Mouse (Mus musculus) adrenal gland, adult 8-10 months (tissue): ENCODE results near the gene Smox. TPM values are rescaled to one million over a fixed set of nuclear protein-coding genes. Genes with fewer than 3 reads are reported as not detected.

Experiments
- DNase-seq: peaks from one replicate; pipeline ENCODE4 v3.0.0; 2022
- total RNA-seq, 4 experiments: library from RNA; stranded (reverse); gene quantifications; 2 replicates each; pipeline ENCODE4 v1.2.4; 2022

Gene Smox
- total RNA-seq, 4 experiments from 2014 or later, result 22.9 to 53.4 (median 33.3) TPM

DNA sequence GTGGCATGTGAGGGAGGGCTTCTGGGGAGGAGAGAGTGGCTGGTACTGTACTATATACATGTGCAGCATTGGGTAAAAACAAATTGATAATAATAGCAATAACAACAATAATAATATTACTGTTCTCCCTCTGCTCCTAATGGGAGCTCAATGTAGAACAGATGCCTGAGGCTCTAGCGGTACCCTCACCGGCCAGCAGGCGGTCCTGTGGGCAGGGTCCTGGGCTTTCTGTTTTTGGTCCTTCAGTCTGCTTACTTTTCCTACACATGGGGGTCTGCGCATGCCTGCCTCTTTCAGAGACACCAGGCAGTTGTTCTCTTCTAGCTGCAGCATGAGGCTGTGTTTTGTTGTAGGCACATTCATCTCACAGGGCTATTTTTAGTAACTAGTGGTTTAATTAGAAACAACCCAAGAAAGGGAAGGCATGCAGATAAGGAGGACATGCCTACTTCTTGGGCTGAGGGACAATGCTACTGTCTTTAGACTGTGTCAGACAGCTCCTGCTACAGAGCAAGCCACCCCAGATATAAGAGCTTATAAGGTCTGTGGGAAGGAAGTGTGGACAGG is 22.8 kb downstream of the Smox start:
- no peak for DNase-seq

DNA sequence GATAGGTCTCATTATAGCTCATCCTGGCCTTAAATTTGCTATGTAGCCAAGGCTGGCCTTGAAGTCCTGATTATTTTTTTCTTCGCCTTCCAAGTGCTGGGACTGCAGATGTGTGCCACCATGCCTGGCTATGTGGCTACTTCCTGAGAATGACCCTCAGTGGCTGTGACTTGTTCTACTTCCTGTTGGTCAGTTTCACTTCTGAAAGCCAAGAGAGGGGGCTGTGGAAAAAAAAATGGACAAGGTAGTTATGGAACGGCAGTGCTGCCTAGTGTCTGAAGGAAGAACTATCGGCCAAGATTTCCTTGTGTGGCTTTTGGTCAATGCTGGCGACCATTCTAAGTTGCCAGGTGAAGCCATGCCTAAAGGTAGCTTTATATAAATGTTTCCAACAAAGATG is 26.3 kb downstream of the Smox start:
- no peak for DNase-seq

DNA sequence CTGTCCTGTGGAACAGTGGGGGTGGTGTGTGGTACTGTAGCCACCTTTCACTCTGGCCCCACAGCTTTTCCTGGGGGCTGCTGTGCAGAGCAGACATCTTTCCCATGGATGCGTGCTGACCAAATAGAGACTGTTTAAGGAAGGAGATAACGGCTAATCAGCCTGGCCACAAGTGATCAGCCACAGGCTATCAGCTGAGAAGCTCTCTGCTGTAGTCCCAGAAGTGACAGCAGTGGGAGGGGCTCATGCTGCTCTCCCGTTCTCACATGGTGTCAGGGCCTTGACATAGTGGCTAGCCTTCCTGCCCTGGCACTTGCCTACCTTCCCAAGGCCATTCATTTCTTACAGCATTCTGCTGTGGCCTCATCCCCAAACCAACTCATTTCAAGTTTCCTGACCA is 27.5 kb downstream of the Smox start:
- no peak for DNase-seq

DNA sequence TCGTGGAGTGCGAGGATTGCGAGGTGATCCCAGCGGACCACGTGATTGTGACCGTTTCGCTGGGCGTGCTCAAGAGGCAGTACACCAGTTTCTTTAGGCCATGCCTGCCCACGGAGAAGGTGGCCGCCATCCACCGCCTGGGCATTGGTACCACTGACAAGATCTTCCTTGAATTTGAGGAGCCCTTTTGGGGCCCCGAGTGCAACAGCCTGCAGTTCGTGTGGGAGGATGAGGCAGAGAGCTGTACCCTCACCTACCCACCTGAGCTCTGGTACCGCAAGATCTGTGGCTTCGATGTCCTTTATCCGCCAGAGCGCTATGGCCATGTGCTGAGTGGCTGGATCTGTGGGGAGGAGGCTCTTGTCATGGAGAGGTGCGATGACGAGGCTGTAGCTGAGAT is 29.4 kb downstream of the Smox start:
- no peak for DNase-seq

DNA sequence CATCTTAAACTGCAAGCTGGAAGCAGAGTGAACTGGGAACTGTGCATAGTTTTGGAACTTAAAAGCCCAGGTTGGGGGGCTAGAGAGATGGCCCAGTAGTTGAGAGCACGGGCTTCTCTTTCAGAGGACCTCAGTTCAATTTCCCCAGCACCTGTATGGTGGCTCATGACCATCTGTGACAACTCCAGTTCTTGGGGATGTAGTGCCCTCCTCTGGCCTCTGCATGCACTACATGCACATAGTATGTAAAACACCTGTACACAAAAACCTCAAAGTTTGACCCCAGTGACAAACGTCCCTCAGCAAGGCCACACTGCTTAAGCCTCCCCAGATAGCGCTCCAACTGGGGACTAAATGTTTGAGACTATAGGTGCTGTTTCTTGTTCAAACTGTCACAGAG is 35.8 kb downstream of the Smox start:
- no peak for DNase-seq

DNA sequence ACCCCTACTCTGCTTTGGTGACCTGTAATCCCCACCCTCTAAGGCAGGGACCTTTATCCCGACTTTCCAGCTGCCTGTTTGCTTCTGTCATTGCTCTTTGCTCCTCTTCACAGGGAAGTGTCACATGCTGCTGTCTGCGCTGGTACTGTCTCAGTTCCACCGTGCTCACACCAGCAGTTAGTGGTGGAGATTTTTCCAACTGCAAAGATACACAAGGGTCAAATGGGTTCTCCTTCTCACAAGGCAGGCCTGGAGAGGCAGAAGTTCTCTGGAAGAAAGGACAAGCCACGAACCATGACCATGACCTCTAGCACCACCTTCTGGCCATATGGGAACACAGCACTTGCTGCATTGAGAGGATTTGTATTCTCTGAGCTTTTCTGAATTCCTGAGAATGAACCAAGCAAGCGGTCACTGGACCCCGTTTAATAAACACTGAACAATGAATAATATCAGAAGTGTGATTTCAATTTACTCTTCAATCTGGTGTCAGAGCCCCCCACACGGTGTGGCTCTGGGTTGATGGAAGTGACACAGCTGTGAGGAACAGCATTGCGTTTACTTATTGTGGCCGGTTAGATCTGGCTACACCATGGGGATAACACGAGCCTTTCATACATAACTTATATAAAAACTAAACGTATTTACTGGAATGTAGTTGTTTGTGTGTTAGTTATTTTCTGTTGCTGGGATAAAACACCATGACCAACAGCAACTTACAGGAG is 38.8 kb downstream of the Smox start:
- no peak for DNase-seq

DNA sequence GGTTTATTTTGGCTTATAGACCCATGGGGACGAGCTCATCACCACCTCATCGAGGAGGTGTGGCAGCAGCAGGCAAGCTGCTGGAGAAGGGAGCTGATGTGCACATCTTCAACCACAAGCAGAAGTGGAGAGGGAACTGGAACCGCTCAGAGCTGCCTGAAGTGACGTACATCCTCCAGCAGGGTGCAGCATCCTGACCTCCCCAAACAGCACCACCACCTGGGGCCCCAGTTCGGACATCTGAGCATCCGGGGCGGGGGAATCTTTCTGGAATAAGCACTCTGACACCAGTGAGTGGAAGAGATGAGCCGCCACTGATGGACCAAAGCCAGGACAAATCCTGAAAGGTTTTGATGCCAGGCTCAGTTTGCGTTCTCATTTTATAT is 39.3 kb downstream of the Smox start:
- DNase-seq, result no peak

DNA sequence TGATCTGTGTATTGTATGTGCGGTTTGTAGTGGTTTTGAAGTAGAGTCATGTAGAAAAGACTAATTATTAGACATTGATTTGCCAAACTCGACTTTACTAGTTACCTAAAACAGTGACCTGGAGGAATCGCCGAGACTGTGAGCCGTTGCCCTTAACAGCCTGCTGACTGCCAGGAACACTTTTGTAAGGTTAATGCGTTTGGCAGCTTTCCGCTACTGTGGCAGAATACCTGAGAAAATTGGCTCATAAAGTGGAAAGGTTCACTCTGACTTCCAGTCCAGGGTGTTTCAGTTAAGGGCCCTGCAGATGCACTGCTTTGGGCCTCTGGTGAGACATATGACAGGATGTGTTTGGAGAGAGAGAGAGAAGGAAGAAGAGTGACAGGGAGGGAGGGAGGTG is 40.0 kb downstream of the Smox start:
- no peak for DNase-seq

DNA sequence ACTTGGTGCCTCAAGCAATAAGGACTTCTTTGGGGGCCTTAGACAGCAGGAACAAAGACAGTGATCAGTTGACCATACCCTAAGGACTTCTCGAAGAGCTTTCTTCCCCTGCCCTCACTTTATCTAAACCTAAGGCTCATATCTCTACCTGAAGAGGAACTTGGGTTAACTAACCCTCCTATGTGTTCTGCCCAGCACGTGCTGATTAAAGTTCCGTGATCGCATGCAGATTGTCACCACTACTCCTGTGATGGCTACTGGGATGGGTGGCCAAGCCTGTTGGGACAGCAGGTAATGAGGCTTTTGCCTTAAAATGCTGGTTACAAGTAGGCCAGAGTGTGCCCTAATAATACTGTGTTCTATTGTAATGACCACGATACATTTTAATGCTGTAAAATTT is 43.9 kb downstream of the Smox start:
- DNase-seq, result no peak

DNA sequence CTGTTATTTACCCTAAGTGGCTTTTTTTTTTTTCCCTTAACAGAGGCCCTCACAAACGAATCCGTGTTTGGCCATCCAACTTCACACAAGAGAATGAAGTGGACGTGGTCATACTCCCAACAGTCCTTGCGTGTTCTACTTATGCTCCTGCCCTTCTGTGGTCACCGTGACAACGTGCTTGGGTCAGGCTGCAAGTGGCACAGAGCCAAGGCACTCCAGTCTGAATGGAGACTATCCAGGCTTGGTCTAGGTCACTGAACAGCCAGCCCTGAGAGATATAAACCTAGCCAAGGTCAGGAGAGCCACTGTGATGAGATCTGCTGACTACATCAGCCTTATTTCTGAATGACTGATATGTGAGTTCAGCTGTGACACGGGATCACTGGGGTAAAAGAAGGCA is 47.0 kb downstream of the Smox start:
- peak; percentile 88 for DNase-seq

DNA sequence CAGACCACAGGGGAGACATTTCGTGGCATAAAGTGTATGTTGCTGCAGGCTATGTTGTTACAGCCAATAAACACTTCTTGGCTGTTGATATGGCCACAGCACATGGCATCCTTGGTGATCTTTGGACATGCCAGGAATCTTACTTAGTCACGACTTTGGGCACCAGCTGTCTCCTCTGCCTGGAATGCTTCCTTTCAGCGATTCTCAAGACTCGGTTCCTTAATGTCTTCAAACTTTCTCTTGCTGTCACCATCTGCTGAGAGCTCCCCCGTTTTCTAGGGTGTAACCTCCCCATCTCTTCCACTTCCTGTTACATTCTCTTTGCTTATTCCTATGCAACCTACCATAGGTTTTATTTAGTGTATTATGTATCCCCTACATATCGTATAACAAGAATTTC is 48.5 kb downstream of the Smox start:
- no peak for DNase-seq

DNA sequence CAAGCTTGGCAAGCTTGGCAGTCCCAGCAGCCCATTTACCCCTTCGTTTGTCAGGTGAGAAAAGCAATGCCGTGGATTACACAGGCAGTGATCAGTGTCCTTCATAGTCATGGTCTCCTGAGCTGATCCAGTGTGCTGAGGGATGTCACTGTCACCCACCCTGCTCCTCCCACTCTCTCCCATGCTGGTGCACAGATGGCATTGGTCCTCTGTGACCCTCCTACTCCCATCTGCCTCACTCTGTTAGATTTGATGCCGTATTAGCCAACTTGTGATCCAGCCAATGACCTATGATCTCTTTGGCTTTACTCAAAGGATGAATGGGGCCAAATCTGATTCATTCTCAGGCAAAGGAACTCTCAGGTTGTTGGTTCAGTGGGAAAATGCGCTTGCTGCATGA is 50.4 kb downstream of the Smox start:
- DNase-seq, result no peak

DNA sequence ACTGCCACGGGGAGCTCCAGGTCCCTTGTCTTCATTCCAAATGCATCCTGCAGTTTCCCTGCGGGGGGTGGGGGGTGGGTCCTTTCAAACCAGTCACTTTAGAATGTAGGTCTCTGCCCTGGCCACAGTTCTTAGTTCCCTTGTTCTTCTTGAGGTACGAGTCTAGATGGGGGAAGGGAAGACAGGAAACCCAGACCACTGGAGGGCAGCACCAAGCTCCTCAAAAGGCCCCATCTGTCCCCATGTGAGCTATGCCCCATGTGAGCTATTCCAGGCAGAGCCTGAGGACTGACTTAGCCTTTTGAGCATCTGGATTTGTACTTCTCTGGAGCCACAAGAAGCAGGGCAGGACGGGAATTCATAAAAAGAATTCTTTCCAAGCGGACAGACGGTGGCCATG is 51.2 kb downstream of the Smox start:
- no peak for DNase-seq

DNA sequence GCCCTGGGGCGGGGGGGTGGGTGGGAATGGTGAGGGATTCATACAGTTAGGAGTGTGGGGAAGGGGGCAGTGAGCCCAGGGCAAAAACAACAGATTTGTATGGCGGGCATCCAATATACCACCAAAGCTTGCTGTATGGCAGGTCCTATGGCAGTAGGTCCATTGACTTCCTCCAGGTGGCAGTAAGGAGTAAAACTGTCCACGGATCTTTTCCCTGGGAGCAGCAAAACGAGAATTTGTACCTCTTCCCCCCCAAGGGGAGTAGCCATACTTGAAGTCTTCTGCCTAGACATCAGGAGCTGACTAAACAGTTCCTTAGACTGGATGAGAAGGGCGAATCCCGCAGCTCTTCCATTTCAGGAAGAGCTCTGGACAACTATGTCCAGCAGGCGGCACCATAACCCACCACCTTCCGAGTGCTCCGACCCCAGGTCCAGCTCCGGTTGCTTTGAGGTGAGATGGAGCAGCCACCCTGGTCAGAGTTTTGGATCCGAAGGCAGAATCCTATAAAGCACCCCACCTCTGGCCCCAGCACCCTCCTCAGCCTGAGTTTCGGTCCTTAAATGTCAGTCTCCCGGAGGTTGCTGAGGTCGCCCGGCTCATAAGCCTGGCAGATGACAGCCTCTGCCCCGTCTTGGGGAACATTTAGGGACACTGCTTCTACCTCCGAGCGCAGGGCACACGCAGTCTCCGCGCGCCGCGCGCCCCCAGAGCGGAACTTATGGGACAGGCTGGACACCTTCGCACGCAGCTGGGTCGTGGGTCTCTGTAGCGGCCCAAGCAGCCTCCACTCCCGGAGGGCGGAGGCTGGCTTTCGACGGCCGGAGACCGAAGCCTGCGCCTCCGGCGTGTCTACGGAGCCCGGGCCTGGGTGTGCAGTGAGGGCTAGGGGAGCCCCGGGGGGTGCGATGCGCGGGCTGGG is 54.4 kb downstream of the Smox start:
- no peak for DNase-seq

DNA sequence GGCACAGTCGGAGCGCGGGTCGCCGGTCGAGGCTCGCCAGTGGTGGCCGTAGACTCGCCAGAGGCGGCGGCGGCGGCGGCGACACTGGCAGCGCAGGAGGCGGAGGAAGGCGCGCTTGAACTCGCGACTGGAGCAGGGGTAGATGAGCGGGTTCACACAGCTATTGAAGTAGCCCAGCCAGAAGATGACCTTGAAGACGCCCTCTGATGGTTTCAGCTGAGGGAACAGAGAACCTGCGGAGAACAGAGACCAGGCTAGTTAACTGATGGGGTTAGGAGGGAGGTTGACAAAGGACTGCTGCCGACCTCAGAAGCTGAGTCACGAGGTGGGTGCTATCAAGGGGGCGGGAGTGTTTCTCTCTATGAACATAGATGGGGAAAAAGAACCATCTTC is 55.0 kb downstream of the Smox start:
- DNase-seq, result no peak

DNA sequence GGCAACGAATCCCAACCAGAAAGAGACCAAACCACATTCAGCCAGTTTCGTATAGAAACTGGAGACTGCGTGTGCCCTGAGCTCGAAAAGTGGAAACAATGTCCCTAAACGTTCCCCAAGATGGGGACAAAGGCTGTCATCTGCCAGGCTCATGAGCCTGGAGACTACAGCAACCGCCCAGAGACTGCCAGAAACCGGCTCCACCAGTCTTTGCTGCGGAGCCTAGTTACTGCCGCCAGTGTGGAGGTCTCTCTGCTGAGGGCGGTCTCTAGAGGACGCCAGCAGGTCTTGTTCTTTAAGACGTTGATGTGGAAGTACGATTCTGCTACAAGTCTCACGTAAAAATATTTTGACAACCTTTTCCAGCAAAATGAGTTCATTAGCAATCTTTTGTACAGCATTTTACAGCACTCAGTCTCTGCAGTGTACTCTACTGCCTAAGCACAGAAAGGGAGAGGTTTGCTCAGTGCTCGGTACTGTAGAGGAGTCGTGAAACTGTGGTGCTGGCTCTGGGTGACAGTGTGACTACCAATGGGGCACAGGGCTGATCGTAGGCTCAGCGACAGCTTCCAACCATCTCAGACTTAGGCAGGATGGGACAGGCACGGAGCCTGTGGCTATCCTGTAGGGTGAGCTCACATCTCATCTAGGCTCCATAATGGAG is 55.6 kb downstream of the Smox start:
- DNase-seq, result no peak

DNA sequence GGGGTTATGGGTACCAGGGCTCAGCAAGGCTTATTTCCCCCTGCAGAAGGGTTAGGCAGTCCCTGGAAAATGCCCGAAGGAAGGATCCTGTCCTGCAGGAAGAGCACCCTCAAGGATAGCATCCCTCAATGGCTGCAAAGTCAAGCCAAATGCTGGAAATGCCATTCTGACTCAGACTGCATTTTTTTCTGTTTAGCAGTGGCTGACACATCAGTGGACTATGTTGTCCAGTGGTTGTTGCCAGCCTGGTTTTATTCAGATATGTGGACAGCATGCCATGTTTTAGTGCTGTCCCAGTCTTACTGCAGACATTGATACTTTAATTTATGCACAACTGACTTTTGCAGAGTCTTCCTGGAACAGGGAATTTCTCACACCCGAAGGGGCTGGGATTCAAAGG is 57.0 kb downstream of the Smox start:
- peak; percentile 50 for DNase-seq

DNA sequence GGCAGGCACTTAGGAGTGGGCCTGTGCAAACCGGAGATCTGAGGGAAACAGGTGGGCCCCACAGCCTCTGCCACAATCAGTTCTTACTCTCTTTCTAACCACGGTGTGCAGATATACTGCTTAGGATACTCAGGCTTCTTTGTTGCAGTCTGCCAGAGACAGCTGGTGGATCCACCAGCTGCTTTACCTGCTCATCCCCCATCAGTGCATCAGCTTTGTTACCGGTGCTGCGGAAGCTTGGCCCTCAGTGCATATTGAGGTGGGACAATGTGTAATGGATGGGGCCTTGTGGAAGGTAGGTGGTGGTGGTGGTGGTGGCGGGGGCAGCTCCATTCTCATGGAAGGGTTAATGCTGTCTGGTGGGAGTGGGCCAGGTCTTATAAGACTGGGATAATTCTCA is 57.8 kb downstream of the Smox start:
- DNase-seq, result no peak

DNA sequence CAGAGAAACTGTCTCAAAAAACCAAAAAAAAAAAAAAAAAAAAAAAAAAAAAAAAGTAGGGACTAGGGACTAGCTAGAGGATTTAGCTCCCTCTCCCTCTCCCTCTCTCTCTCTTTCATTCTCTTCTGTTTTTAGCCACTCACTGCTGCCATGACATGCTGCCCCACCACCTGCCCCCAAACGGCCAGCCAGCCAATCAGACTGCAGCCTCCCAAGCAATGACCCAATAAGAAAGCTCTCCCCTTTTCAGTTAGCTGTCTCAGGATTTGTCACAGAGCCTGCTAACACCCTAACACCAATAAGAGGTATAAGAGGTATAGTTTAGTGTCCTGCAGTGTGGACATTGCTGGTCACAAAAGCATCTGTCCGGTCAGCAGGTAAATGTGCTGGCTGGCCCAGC is 59.2 kb downstream of the Smox start:
- DNase-seq, result no peak

DNA sequence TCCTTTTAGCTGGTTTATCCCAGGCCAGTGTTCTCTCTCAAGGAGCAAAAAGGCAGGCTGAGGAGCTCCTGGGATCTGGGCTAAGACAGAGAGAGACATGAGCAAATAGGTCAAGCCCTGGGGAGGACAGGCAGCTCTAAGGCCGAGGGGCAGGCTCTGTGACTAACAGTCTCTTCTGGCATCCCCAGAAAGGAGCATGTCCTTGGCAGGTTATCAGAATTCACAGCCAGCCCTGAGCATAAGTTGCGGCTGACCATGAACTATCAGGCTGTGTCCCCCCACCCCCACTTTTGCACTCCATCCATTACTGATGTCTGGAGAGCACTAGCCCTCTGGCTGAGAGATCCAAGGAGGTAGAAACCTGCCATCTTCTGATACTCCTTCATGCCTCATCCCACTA is 59.6 kb downstream of the Smox start:
- peak; percentile 90 for DNase-seq

DNA sequence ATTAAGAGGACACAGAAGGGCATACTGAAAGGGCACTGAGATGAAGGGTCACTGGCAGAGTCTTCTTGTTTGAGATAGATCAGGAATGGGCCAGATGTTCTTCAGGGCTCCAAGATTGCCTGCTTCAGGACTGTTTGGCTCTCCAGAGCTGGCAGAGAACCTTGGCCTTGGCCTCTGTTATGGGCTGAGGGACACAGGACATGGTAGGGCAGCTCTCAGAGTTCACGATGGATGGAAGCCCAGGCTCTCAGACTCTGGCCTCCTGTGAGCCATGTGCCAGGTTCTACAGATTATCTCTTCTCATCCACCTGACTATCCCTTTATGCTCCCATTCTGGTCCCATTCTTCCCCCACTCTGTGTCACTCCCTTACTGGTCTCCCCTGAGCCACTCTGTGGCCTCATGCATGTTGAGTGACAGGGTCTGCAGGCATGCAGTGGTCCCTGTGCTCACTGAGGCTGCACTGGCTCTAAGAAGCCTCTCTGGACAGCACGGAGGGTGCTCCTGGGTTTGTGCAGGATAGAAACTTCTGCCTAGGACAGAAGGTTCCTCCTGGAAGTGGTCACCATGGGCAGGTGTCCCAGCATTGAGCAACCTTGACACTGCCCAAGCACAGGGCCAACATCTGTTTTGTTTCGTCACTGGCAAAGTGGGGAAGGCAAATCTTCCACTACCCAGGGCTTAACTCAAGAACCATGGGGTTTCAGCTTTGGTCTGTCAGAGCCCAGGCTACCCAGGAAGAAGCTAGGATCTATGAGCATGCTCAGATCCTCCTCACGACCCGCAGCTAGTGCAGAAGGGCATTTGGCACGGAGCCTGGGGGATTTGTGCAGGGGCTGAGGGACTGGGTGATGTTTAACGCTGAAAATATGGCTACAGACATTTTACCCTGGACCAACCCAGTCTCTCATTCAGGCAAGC is 60.7 kb downstream of the Smox start:
- DNase-seq, result peak; percentile 54
